Mouse (Mus musculus) midbrain, embryonic 13.5 days (tissue): ENCODE results near the gene Nceh1. TPM values are rescaled to one million over a fixed set of nuclear protein-coding genes. Genes with fewer than 3 reads are reported as not detected.

Experiments used
- ATAC-seq: fragments of 200-750 bp; cut with Nextera tagmentation; 2 replicates; pipeline ENCODE4 v1.8.0; 2017; ENCODE audit warnings: mild to moderate bottlenecking, moderate TSS enrichment, moderate library complexity
- H3K27ac ChIP-seq: fragments of 300-500 bp; sonication (generic); 2 replicates; pipeline ENCODE4 v1.5.1; 2015; ENCODE audit warnings: inconsistent platforms, mild to moderate bottlenecking, moderate library complexity
- H3K27me3 ChIP-seq: fragments of 300-500 bp; sonication (generic); 2 replicates; pipeline ENCODE4 v1.6.1; 2015; ENCODE audit warnings: mild to moderate bottlenecking, inconsistent platforms
- H3K36me3 ChIP-seq: fragments of 300-500 bp; sonication (generic); 2 replicates; pipeline ENCODE4 v1.6.1; 2015; ENCODE audit warnings: mild to moderate bottlenecking, inconsistent platforms
- H3K4me1 ChIP-seq: fragments of 300-500 bp; sonication (generic); replicated peaks from 2 replicates; pipeline ENCODE4 v1.6.1; 2015; ENCODE audit warnings: inconsistent platforms
- H3K4me2 ChIP-seq: fragments of 300-500 bp; sonication (generic); replicated peaks from 2 replicates; pipeline ENCODE4 v1.6.1; 2015; ENCODE audit warnings: moderate library complexity, mild to moderate bottlenecking, inconsistent platforms
- H3K4me3 ChIP-seq: fragments of 300-500 bp; sonication (generic); replicated peaks from 2 replicates; pipeline ENCODE4 v1.5.1; 2015; ENCODE audit warnings: mild to moderate bottlenecking, inconsistent platforms
- H3K9ac ChIP-seq: fragments of 300-500 bp; sonication (generic); replicated peaks from 2 replicates; pipeline ENCODE4 v1.6.1; 2015; ENCODE audit warnings: mild to moderate bottlenecking, inconsistent platforms
- H3K9me3 ChIP-seq: fragments of 300-500 bp; sonication (generic); 2 replicates; pipeline ENCODE4 v1.6.1; 2016; ENCODE audit warnings: mild to moderate bottlenecking, inconsistent platforms
- WGBS: fragments of 180-500 bp; shearing (Covaris S2); methylation state at CpG from one replicate; pipeline ENCODE4 v1.1.7; 2015; 5-methylcytosine and 5-hydroxymethylcytosine counted together
- polyA plus RNA-seq: library from polyadenylated mRNA; unstranded; fragments of >200 nt; fragmentation: Nextera tagmentation; extraction: Ambion mirVana; gene quantifications from 2 replicates; pipeline ENCODE4 v1.2.1, GENCODE M21; 2015

Gene Nceh1
- polyA plus RNA-seq, 1 experiment from 2014 or later, result 4.8 TPM

- Histone ChIP-seq H3K4me2 (no peak overlapping the region), H3K4me3 (no peak overlapping the region), H3K9ac (no peak overlapping the region), H3K27ac (no peak overlapping the region), H3K4me1 (no peaks in the 10 kb centered on the region), H3K36me3 (peaks cover 11% of the 10 kb centered on the region), H3K9me3 (no peaks in the 10 kb centered on the region), H3K27me3 (no peaks in the 10 kb centered on the region)
- no peak for ATAC-seq
- WGBS, result 91% methylated on average over 16 of the region's 16 CpGs
Observed at GRCm38 (mm10) chr3:27239568-27239967, 56.8 kb downstream of the Nceh1 start.

- no peak overlapping the region for H3K4me3 ChIP-seq
- H3K27me3 ChIP-seq, result no peaks in the 10 kb centered on the region
- ATAC-seq, result no peak
- no peak overlapping the region for H3K4me2 ChIP-seq
- peaks cover 11% of the 10 kb centered on the region for H3K36me3 ChIP-seq
- WGBS, result 96% methylated on average over 9 of the region's 9 CpGs
- no peaks in the 10 kb centered on the region for H3K4me1 ChIP-seq
- no peak overlapping the region for H3K27ac ChIP-seq
- no peaks in the 10 kb centered on the region for H3K9me3 ChIP-seq
- no peak overlapping the region for H3K9ac ChIP-seq
Observed at GRCm38 (mm10) chr3:27241864-27242263, 59.1 kb downstream of the Nceh1 start.

GRCm38 (mm10) chr3:27246166-27246565 is 63.4 kb downstream of the Nceh1 start:
- Histone ChIP-seq H3K4me3 (no peak overlapping the region), H3K4me1 (no peaks in the 10 kb centered on the region), H3K9ac (no peak overlapping the region), H3K36me3 (peaks cover 11% of the 10 kb centered on the region), H3K27ac (no peak overlapping the region), H3K4me2 (no peak overlapping the region), H3K9me3 (no peaks in the 10 kb centered on the region), H3K27me3 (no peaks in the 10 kb centered on the region)
- 92% methylated on average over 2 of the region's 2 CpGs for WGBS
- ATAC-seq, result no peak

DNA sequence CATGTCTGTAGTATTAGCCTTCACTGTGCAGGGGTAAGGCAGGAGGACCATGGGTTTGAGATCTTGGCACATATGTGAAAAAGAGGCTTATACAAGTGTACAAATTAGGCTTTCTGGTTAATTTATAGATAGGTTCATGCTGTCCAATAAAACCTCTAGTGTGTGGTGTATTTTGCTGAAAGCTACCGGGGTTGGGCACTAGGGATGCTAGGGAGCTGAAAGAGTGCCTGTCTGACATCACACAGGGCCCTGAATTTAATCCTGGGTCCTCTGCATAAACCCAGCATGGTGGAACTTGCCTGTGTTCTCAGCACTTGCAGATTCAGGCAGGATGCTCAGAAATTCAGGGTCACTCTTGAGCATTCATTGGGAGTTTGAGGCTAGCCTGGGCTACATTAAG is 65.0 kb downstream of the Nceh1 start:
- Histone ChIP-seq H3K36me3 (no peaks in the 10 kb centered on the region), H3K9ac (no peak overlapping the region), H3K27me3 (no peaks in the 10 kb centered on the region), H3K4me2 (no peak overlapping the region), H3K27ac (no peak overlapping the region), H3K4me1 (no peaks in the 10 kb centered on the region), H3K9me3 (no peaks in the 10 kb centered on the region), H3K4me3 (no peak overlapping the region)
- ATAC-seq, result no peak
- WGBS, result 72% methylated on average over 1 of the region's 1 CpGs

- WGBS, result 91% methylated on average over 9 of the region's 9 CpGs
Observed at GRCm38 (mm10) chr3:27249030-27249429, 66.3 kb downstream of the Nceh1 start.

GRCm38 (mm10) chr3:27250936-27251335 is 68.2 kb downstream of the Nceh1 start:
- no peak for ATAC-seq
- 46% methylated on average over 7 of the region's 7 CpGs for WGBS
- no peak overlapping the region for H3K4me2 ChIP-seq
- H3K9me3 ChIP-seq, result no peaks in the 10 kb centered on the region
- H3K27me3 ChIP-seq, result no peaks in the 10 kb centered on the region
- no peak overlapping the region for H3K27ac ChIP-seq
- H3K9ac ChIP-seq, result no peak overlapping the region
- H3K36me3 ChIP-seq, result no peaks in the 10 kb centered on the region
- H3K4me1 ChIP-seq, result no peaks in the 10 kb centered on the region
- no peak overlapping the region for H3K4me3 ChIP-seq

More at GRCm38 (mm10) chr3:27249030-27249429, 66.3 kb downstream of the Nceh1 start:
- Histone ChIP-seq H3K9me3 (no peaks in the 10 kb centered on the region), H3K27me3 (no peaks in the 10 kb centered on the region), H3K4me2 (no peak overlapping the region), H3K4me3 (no peak overlapping the region), H3K36me3 (no peaks in the 10 kb centered on the region), H3K9ac (no peak overlapping the region), H3K27ac (no peak overlapping the region), H3K4me1 (no peaks in the 10 kb centered on the region)
- ATAC-seq, result no peak

- WGBS, result 95% methylated on average over 10 of the region's 10 CpGs
- H3K27ac ChIP-seq, result no peak overlapping the region
- H3K4me1 ChIP-seq, result no peaks in the 10 kb centered on the region
- H3K4me3 ChIP-seq, result no peak overlapping the region
- H3K9ac ChIP-seq, result no peak overlapping the region
- H3K27me3 ChIP-seq, result no peaks in the 10 kb centered on the region
- no peak for ATAC-seq
- no peak overlapping the region for H3K4me2 ChIP-seq
- H3K36me3 ChIP-seq, result no peaks in the 10 kb centered on the region
- no peaks in the 10 kb centered on the region for H3K9me3 ChIP-seq
Observed at GRCm38 (mm10) chr3:27258461-27258860, 75.7 kb downstream of the Nceh1 start.

- Histone ChIP-seq H3K4me1 (no peaks in the 10 kb centered on the region), H3K4me3 (no peak overlapping the region), H3K9me3 (no peaks in the 10 kb centered on the region), H3K4me2 (no peak overlapping the region), H3K27ac (no peak overlapping the region), H3K9ac (no peak overlapping the region), H3K36me3 (no peaks in the 10 kb centered on the region), H3K27me3 (no peaks in the 10 kb centered on the region)
- no peak for ATAC-seq
- 92% methylated on average over 2 of the region's 2 CpGs for WGBS
Observed at GRCm38 (mm10) chr3:27260393-27260792, 77.6 kb downstream of the Nceh1 start.

DNA sequence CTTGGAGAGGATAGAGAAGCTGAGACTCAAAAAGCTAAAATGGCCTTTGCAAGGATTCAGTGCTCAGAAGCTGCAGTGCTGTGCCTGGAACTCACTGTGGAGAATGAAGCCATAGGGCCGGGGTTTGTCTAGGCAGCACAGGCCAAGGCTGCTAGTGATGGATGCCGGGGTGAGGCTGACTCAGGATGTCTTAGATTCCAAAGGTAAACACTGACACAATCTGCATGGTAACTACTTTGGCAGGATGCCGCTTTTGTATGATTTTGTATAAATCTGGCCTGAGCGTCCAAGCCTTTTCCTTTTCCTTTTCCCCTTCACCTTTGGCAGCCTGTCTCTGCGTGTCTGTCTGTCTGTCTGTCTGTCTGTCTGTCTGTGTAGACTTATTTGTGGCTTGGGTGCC is 84.6 kb downstream of the Nceh1 start:
- H3K9ac ChIP-seq, result no peak overlapping the region
- no peak overlapping the region for H3K4me3 ChIP-seq
- 89% methylated on average over 5 of the region's 5 CpGs for WGBS
- no peaks in the 10 kb centered on the region for H3K36me3 ChIP-seq
- H3K4me2 ChIP-seq, result no peak overlapping the region
- no peak for ATAC-seq
- H3K9me3 ChIP-seq, result no peaks in the 10 kb centered on the region
- H3K4me1 ChIP-seq, result 0 out of 2 replicates have a peak, but pooled peaks cover 4% of the 10 kb centered on the region
- no peaks in the 10 kb centered on the region for H3K27me3 ChIP-seq
- H3K27ac ChIP-seq, result no peak overlapping the region

DNA sequence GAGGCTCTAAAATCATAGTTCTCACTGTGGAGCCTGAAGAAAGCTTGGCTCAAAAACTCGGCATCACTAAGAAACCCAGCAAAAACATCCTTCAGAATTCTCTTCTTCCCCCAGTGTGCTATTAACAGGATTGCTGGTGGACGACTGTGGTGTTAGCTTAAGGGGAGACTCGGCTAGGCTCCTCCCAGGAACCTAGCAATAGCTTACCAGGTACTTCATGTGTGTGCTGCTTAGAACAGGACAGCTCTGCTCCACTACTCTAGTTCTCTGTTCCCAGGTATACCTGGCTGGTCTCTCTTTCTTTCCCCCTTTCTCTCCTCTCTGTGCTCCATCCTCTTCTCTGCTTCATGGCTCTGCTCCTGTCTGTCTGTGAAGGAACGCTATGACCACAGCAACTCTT is 85.1 kb downstream of the Nceh1 start:
- Histone ChIP-seq H3K9me3 (no peaks in the 10 kb centered on the region), H3K4me1 (0 out of 2 replicates have a peak, but pooled peaks cover 4% of the 10 kb centered on the region), H3K4me3 (no peak overlapping the region), H3K4me2 (no peak overlapping the region), H3K27ac (no peak overlapping the region), H3K36me3 (no peaks in the 10 kb centered on the region), H3K9ac (no peak overlapping the region), H3K27me3 (no peaks in the 10 kb centered on the region)
- ATAC-seq, result no peak
- WGBS, result 72% methylated on average over 4 of the region's 4 CpGs

GRCm38 (mm10) chr3:27269151-27269550 is 86.4 kb downstream of the Nceh1 start:
- WGBS, result 87% methylated on average over 4 of the region's 4 CpGs
- 0 out of 2 replicates have a peak, but pooled peaks cover 4% of the 10 kb centered on the region for H3K4me1 ChIP-seq
- no peak overlapping the region for H3K4me3 ChIP-seq
- no peak overlapping the region for H3K4me2 ChIP-seq
- no peaks in the 10 kb centered on the region for H3K27me3 ChIP-seq
- no peaks in the 10 kb centered on the region for H3K9me3 ChIP-seq
- no peak for ATAC-seq
- no peaks in the 10 kb centered on the region for H3K36me3 ChIP-seq
- no peak overlapping the region for H3K9ac ChIP-seq
- H3K27ac ChIP-seq, result no peak overlapping the region

DNA sequence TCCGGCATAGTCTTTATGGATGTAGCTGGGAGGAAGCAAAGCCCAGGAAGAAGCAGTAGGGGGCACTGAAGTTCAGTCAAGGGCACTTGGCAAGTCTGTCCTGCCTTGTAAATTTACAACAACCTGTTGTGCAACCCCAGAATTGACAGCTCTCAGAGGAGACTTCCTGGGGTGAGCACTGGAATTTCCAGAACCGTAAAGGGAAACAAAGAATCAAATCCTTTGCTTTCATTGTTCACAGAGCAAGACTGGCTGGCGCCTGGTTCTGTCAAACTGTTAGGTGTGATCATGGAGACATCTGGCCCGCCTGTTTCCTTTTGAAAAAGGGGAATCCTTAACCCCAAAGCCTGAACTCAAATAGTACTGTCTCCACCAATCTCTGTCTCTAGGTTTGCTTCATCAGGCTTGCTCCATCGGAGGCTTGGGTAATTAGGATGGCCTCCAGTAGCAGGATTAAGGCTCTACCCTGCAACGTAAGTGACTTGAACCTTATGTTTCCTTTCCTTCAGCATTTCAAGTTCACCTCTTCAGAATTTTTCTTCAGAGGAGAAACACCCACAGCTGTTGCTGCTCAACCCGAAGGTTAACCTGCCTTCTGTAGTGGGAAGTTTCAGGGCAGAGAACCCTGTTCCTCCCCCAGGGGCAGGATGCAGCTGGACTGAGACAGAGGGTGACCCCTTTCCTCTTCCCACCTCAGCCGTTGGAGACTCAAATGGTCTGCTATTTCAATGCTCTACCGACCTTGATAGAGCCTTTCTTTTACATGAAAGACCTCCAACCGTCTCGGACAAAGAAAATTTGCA is 87.6 kb downstream of the Nceh1 start:
- Histone ChIP-seq H3K4me2 (no peak overlapping the region), H3K9me3 (no peaks in the 10 kb centered on the region), H3K27ac (no peak overlapping the region), H3K9ac (no peak overlapping the region), H3K27me3 (no peaks in the 10 kb centered on the region), H3K4me3 (no peak overlapping the region), H3K4me1 (0 out of 2 replicates have a peak, but pooled peaks cover 4% of the 10 kb centered on the region), H3K36me3 (no peaks in the 10 kb centered on the region)
- ATAC-seq, result no peak
- WGBS, result 36% methylated on average over 11 of the region's 11 CpGs
